Mouse (Mus musculus) R1 (cell line): ENCODE results near the gene Gm4981.
"Not testable (repeated sequence)": the region's sequence is repeated elsewhere in the genome, so short reads cannot be mapped to it uniquely, and the experiment has no call there.

Experiments used
- DNase-seq: peaks from one replicate; pipeline ENCODE4 v3.0.0-alpha.2; 2018; ENCODE audit warnings: low read depth, low spot score

Gm4981 gene

DNA sequence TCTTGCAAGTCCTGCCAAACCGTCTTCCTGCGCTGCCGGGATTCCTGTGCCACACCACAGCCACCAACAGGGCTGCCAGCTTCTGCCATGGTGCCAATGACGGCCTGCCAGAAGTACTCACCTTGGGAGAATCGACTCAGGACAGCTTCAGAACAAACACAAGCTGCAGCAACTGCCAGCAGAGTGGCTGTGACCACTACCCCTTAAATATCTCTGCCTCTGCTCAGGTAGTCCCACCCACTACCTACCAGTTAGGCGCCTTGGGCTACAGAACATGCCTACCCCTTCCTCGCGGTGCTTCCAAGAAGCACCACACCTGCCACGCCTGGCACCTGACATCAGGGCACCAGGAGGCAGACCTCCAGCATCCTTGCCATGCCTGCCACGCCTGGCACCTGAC lies at the start of gene Gm4981:
TSS of gene Gm4981 (minus strand) at position 89 of the 400 bp plus-strand sequence.
- peak; percentile 31 for DNase-seq

DNA sequence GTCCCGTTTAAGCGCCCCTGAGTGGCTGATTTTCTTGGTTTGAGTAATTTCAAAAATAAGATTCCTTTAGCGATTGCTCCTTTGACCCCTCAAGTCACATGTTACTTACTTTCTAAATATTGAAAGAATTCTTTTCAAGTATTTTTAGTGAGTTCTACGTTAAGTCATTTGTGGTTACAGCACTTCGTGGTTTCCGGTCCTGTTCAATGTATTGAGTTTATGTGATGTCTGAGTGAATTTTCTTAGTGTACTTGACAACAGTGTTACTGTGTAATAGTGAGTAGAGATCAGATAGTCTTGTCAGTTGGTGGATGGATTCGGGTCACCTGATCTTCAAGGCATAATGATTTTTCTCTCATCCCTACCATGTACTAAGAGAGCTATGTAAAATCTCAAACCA lies 45.7 kb upstream of the Gm4981 start:
- no peak for DNase-seq

DNA sequence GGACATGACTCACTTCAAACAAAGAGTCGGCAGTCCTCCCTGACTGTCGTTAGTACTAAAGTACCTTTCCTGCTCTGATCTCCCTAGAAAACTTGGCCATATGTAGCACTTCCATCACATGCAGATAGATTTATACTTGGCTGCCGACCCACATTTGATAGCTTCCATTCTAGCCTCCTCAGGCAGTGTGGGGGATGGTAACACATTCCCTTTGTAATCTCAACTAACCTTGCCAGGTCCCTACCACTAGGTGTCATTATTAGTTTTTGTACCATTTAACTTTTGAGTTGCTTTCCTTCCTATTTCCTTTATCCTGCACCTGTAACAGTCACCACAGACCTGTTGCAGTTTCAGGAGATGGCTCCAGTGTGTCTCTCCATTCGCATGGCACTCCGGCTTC lies 22.0 kb upstream of the Gm4981 start:
- peak; percentile 41 for DNase-seq

DNA sequence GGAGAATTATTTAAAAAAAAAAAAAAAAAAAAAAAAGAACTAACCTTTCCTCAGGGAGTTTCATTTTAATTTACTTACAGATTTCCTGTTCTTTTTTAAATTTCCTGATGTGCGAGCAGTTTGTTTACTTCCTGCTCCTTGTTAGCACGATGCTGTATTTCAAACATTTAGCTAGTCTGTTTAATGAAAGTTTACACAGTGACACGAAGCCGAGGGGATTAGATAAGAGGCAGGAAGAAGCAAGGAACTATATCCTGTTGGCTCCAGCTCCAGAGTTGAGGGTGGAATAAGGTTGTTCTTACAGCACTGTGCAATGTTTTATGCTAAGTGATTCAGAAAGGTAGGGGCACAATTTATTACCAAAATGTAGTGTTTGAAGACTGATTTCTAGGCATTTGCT lies 19.5 kb upstream of the Gm4981 start:
- DNase-seq = no peak

DNA sequence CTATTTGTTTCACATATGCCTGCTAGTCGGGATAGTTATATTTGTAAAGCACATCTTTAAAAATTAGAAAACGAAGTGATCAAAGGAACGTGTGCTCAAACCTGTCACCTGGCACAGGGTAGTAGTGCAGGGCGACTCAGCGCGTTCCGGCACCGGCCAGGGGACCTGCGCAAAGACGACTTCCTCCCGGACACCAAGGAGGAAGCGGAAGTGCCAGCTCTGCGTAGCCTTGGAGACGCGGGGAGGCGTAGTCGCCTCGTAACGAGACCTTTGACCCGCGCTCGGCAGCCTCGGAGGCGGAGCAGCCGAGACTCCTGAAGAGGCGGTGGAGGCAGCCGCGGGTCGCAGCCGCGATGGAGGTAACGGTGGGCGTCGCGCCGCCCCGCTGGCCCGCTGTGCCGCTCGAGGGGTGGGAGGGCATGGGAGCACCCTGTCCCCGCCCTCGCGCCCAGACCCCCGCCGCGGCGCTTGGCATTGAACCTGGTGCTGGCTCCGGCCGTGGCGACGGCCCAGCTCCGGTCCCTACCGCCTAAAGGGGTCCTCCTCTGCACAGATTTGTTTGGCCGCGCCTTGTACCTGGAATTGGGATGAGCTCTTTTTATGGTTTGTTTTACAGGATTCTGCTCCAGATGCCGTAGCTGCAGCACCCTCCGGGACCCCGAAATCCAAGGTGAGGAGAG lies 18.9 kb upstream of the Gm4981 start, which contains the start of gene Gcc2:
TSS of gene Gcc2 (plus strand) at position 285 of the 680 bp plus-strand sequence.
- DNase-seq = peak; percentile 96

DNA sequence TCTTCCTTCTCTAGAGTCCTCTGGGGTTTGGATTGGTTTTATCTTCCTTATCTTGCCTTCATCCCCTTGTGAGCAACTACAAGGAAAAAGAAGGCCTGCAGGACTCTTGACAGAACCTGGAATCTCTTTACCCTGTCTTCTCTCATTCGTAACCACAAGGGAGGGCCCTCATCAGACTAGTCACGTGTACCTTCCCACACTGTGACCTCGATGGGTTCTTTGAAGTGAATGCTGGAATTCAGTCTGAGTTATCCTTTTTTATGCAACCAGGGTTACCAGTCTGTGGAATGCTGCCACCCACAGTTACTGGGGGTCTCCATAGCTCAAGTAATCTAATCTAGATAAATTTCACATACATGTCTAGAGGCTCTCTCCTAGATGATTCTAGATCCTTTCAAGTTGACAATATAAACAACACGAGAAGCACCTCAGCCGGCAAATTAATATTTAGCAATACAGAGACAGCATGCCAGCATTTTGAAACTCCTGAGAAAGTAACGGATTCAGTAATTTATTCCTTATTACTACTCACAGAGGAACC lies 18.2 kb upstream of the Gm4981 start:
- peak; percentile 24 for DNase-seq

DNA sequence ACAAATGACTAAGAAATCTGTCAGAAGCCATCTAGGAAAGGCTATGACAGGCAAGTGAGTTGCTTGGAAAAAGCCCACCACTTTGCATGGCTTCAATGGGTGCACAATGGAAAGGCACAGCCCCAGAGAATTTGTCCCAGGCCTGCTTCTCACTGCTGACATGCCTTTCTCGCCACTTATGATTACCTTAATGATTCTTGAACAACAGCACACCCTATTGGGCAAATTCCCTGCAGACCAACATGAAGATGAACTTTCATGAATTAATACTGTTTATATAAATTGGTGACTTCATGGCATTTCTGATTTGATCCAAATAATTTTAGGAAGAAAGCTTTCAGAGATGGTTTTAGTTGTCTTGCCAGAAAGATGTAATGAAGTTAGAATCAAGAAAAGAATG lies 13.0 kb upstream of the Gm4981 start:
- DNase-seq = no peak

DNA sequence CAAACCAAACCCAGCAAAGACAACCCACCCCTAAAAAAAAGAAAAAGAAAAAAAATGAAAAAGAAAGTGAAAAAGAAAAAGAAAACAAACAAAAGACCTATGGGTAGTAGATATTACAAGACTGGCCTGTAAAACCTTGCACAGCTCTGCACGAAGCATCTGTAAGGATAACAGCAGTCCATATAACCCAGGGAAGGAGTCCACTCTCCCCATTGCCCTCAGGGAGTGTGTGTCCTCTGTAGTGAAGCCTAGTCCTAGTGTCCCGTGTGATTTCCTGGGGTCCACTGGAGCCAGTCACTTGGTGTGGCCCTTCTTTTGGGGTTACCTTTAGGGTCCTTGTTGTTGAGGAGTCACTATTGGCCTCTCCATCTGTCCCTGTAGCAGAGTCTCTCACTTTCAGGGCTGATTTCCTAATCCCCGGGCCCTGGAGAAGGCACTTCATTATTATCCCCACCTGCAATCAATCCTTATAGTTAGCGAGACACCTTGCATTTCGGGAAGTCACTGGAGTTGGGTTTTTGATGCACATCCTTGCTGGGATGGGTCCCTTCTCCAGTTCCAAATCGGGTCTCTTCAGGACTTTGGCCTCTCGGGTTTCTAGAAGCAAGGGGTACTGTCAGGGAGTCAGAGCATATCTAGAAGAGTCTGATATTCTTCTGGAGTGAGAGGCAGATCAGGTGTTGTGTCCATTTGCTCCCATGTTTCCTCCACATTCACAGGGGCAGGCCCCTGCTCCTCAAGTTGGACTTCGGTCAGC lies 2.7 kb upstream of the Gm4981 start:
- DNase-seq = peak; percentile 59

DNA sequence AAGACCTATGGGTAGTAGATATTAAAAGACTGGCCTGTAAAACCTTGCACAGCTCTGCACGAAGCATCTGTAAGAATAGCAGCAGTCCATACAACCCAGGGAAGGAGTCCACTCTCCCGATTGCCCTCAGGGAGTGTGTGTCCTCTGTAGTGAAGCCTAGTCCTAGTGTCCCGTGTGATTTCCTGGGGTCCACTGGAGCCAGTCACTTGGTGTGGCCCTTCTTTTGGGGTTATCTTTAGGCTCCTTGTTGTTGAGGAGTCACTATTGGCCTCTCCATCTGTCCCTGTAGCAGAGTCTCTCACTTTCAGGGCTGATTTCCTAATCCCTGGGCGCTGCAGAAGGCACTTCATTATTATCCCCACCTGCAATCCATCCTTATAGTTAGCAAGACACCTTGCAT lies 1.5 kb downstream of the Gm4981 start:
- DNase-seq = not testable (repeated sequence)

DNA sequence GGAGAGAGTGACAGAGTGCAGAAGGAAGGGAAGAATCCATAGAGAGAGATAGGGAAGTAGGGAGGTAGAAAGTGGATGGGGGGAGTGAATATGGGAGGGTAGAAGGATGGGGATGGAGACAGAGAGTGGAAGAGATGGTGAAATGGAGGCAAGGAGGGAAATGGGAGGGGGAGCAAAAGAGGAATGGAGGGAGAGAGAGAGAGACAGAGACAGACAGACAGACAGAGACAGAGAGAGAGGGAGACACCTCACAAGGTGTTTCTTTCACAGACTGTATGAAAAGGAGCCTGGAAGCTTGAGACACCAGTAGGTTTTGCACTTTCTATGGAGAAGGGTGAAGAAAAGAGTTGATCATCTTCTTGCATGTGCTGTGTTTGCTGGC lies 2.8 kb downstream of the Gm4981 start:
- DNase-seq = peak; percentile 8

DNA sequence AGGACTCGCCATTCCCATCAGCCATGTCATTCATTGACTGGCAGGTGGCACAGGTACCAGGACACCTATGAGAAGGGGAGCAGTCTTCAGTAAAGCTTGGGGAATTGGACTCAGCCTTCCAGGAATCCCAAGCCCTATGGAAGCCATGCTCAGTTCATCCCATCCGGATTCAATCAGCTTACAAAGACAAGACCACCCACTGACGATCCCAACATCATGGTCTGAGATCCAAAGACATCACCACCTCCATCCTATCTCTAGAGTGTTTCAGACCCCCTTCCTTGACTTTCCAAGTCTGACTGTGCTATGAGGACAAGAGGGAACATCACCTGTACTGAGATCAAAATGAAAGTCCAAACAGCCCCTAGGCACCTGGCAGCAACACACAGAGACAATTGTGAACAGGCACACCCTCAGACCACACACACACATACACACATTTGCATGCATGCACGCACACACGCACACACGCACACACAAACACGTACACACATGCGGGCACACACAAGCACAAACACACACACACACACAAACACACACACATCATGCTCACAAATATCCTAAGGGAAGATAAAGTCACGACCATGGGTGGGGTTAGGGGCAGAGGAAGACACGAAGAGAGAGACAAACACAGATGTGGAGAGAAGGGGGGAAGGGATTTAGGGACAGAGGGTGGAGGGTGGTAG lies 3.3 kb downstream of the Gm4981 start:
- DNase-seq = not testable (repeated sequence)

DNA sequence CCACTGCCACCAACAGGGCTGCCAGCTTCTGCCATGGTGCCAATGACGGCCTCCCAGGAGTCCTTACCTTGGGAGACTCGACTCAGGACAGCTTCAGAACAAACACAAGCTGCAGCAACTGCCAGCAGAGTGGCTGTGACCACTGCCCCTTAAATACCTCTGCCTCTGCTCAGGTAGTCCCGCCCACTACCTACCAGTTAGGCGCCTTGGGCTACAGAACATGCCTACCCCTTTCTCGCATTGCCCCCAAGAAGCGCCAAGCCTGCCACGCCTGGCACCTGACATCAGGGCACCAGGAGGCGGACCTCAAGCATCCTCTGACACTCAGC lies 3.9 kb downstream of the Gm4981 start, which contains the start of gene Duxf3:
TSS of gene Duxf3 (minus strand) at position 35 of the 329 bp plus-strand sequence.
- not testable (repeated sequence) for DNase-seq

DNA sequence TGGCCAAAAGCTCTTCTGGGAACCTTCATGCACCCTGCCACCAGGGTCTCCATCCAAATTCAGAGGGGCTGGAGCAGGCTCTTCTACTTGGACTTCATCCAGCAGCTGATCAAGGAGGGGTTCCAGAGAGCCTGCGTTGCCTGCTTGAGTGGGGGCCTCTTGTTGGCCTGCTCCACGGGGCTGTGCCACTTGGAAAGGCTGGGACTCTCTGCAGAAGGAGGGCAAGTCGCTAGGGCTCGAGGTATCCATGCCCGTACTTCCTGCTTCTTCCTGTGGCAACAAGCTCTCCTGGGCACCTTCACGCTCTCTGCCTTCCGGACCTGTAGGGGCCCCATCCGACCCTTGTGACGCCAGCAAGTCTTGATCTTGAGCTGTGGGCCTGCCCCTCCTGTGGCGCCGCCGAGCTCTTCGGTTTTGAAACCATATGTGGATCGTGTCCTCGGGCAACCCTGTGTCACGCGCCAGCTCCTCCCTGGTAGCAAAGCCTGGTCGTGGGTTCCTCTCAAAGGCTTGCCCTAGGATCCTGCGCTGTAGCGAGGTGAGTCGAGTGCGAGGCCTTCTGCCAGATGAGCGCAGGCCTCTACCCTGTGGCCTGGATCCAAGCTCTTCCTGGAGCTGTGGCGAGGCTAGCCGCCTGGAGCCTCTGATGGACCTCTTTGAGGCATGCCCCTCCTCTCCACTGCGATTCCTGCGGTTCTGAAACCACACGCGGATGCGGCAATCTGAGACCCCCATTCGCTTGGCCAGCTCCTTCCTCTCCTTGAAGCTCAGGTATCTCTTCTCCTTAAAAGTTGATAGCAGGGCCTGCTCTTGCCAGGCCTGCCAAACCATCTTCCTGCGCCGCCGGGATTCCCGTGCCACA lies 4.5 kb downstream of the Gm4981 start:
- DNase-seq = peak; percentile 87

DNA sequence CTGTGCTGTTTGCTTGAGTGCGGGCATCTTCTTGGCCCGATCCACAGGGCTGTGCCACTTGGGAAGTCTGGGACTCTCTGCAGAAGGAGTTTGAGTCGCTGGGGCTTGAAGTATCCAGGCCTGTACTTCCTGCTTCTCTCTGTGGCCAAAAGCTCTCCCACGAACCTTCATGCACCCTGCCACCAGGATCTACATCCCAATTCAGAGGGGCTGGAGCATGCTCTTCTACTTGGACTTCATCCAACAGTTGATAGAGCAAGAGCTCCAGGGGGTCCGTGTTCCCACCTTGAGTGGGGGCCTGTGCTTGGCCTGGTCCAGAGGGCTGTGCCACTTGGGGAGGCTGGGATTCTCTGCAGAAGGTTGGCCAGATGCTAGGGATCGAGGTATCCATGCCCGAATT lies 5.4 kb downstream of the Gm4981 start:
- peak; percentile 41 for DNase-seq

DNA sequence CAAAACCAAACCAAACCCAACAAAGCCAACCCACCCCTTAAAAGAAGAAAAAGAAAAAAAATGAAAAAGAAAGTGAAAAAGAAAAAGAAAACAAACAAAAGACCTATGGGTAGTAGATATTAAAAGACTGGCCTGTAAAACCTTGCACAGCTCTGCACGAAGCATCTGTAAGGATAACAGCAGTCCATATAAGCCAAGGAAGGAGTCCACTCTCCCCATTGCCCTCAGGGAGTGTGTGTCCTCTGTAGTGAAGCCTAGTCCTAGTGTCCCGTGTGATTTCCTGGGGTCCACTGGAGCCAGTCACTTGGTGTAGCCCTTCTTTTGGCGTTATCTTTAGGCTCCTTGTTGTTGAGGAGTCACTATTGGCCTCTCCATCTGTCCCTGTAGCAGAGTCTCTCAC lies 6.5 kb downstream of the Gm4981 start:
- DNase-seq = not testable (repeated sequence)

DNA sequence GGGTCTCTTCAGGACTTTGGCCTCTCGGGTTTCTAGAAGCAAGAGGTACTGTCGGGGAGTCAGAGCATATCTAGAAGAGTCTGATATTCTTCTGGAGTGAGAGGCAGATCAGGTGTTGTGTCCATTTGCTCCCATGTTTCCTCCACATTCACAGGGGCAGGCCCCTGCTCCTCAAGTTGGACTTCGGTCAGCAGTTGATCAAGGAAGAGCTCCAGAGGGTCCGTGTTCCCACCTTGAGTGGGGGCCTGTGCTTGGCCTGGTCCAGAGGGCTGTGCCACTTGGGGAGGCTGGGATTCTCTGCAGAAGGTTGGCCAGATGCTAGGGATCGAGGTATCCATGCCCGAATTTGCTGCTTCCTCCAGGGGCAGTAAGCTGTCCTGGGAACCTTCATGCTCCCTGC lies 8.7 kb downstream of the Gm4981 start:
- DNase-seq = not testable (repeated sequence)

DNA sequence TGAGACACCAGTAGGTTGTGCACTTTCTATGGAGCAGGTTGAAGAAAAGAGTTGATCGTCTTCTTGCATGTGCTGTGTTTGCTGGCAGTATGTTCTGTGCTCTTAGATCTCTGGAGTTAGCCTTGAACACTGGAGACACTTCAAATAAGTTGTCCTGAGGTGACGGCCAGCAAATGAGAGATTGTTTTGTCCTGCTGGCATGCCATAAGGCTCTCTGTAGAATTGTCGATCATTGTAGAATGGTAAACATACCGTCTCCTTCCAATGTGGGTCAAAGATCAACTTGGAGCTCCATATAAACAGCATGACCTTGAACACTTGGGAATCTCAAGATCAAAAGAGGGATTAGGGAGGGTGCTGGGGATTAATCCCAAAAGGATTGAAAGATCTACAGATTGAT lies 10.1 kb downstream of the Gm4981 start:
- DNase-seq = peak; percentile 57

DNA sequence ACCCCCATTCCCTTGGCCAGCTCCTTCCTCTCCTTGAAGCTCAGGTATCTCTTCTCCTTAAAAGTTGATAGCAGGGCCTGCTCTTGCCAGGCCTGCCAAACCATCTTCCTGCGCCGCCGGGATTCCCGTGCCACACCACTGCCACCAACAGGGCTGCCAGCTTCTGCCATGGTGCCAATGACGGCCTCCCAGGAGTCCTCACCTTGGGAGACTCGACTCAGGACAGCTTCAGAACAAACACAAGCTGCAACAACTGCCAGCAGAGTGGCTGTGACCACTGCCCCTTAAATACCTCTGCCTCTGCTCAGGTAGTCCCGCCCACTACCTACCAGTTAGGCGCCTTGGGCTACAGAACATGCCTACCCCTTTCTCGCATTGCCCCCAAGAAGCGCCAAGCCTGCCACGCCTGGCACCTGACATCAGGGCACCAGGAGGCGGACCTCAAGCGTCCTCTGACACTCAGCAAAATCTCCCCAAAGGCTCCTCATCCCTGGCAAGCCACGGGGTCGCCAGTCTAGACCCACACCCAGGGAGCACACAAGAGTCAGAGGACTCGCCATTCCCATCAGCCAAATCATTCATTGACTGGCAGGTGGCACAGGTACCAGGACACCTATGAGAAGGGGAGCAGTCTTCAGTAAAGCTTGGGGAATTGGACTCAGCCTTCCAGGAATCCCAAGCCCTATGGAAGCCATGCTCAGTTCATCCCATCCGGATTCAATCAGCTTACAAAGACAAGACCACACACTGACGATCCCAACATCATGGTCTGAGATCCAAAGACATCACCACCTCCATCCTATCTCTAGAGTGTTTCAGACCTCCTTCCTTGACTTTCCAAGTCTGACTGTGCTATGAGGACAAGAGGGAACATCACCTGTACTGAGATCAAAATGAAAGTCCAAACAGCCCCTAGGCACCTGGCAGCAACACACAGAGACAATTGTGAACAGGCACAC lies 11.4 kb downstream of the Gm4981 start, which contains the start of gene AW822073:
TSS of gene AW822073 (minus strand) at position 104 of the 959 bp plus-strand sequence.
- DNase-seq = peak; percentile 68

DNA sequence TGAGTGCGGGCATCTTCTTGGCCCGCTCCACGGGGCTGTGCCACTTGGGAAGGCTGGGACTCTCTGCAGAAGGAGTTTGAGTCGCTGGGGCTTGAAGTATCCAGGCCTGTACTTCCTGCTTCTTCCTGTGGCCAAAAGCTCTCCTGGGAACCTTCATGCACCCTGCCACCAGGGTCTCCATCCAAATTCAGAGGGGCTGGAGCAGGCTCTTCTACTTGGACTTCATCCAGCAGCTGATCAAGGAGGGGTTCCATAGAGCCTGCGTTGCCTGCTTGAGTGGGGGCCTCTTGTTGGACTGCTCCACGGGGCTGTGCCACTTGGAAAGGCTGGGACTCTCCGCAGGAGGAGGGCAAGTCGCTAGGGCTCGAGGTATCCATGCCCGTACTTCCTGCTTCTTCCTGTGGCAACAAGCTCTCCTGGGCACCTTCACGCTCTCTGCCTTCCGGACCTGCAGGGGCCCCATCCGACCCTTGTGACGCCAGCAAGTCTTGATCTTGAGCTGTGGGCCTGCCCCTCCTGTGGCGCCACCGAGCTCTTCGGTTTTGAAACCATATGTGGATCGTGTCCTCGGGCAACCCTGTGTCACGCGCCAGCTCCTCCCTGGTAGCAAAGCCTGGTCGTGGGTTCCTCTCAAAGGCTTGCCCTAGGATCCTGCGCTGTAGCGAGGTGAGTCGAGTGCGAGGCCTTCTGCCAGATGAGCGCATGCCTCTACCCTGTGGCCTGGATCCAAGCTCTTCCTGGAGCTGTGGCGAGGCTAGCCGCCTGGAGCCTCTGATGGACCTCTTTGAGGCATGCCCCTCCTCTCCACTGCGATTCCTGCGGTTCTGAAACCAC lies 12.3 kb downstream of the Gm4981 start:
- DNase-seq = peak; percentile 81
